Mouse (Mus musculus): ENCODE data around the gene Gng2. TPM values are rescaled to one million over a fixed set of nuclear protein-coding genes. Genes with fewer than 3 reads are reported as not detected.

The Gng2 gene
- total RNA-seq (2021), result 10 to 100 TPM; 43.5 to 55.8 TPM
- long read RNA-seq, experiment 1, partial matches to known transcripts, result 0 of 8 reads
- long read RNA-seq, experiment 1, other reads (novel, unspliced or antisense), result 6 of 8 reads
- long read RNA-seq, experiment 2, partial matches to known transcripts, result 0 of 1 reads
- long read RNA-seq, experiment 2, other reads (novel, unspliced or antisense), result 1 of 1 reads

GRCm38 (mm10) chr14:19977271-19978024, at the start of gene Gng2:
Gng2 (minus strand) TSS chr14:19977627.
- peak; percentile 23 for DNase-seq

- DNase-seq, result no peak
These were observed 47.7 kb upstream of the Gng2 start for GRCm38 (mm10) chr14:20024888-20025719.

GRCm38 (mm10) chr14:20023939-20024338, 46.5 kb upstream of the Gng2 start:
- DNase-seq, result no peak

GRCm38 (mm10) chr14:20019486-20019885, 42.1 kb upstream of the Gng2 start:
- no peak for DNase-seq

- DNase-seq, result no peak
These were observed 35.3 kb upstream of the Gng2 start for GRCm38 (mm10) chr14:20012506-20013275.

- DNase-seq, result no peak
These were observed 30.0 kb upstream of the Gng2 start for GRCm38 (mm10) chr14:20007446-20007845.

GRCm38 (mm10) chr14:20004777-20005289, 27.4 kb upstream of the Gng2 start:
- no peak for DNase-seq

- DNase-seq, result no peak
These were observed 19.4 kb upstream of the Gng2 start for GRCm38 (mm10) chr14:19996853-19997252.

- no peak for DNase-seq
These were observed 18.5 kb upstream of the Gng2 start for GRCm38 (mm10) chr14:19995943-19996342.

- DNase-seq, result no peak
These were observed 16.6 kb upstream of the Gng2 start for GRCm38 (mm10) chr14:19994068-19994467.

GRCm38 (mm10) chr14:19993570-19993883, 16.1 kb upstream of the Gng2 start:
- DNase-seq, result no peak

- DNase-seq, result no peak
These were observed 15.6 kb upstream of the Gng2 start for GRCm38 (mm10) chr14:19992873-19993569.

GRCm38 (mm10) chr14:19991861-19992260, 14.4 kb upstream of the Gng2 start:
- DNase-seq, result no peak

GRCm38 (mm10) chr14:19990436-19990993, 13.1 kb upstream of the Gng2 start:
- DNase-seq, result no peak

- no peak for DNase-seq
These were observed 11.0 kb upstream of the Gng2 start for GRCm38 (mm10) chr14:19988410-19988809.

GRCm38 (mm10) chr14:19987358-19987834, 10.0 kb upstream of the Gng2 start:
- DNase-seq, result no peak

GRCm38 (mm10) chr14:19986614-19987357, 9.4 kb upstream of the Gng2 start:
- DNase-seq, result peak; percentile 79

GRCm38 (mm10) chr14:19985912-19986613, 8.6 kb upstream of the Gng2 start:
- no peak for DNase-seq

GRCm38 (mm10) chr14:19985107-19985911, 7.9 kb upstream of the Gng2 start:
- peak; percentile 30 for DNase-seq

Measured in adrenal gland, postnatal 10 days (tissue).